Mouse (Mus musculus): ENCODE measurements around the gene Mical2. TPM values are rescaled to one million over a fixed set of nuclear protein-coding genes. Genes with fewer than 3 reads are reported as not detected.

Mical2 gene
- polyA plus RNA-seq, 1 experiment from 2014 or later, result 1.9 TPM

DNA sequence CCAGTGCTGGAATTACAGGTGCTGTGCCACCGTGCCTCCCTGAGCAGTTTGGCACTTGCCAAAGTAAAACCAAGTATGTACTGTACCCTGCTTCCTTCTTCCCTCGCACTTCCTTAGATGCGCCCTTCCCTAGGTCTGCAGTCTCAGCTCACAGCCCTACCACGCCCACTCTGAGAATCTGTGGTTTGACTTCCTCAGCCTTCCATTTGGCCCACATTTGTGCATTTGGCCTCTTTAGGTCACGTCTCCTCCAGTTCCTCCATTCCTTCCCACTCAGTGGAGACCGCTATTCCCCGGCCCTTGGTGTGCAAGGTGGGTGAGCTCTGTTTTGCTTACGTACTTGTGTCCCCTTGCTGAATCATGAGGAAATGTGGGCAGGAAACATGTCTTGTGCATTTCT lies 59.9 kb downstream of the Mical2 start:
- Histone ChIP-seq H3K4me3 (ENCODE audit: low read depth, low read length) (no peak overlapping the region), H3K27me3 (ENCODE audit: control insufficient read depth, insufficient read depth, low read length) (no peaks in the 10 kb centered on the region), H3K27ac (ENCODE audit: low read depth, low read length) (no peak overlapping the region), H3K9ac (ENCODE audit: low read length) (no peak overlapping the region), H3K9me3 (ENCODE audit: control insufficient read depth, low read length) (no peaks in the 10 kb centered on the region), H3K4me2 (ENCODE audit: low read depth, low read length, severe bottlenecking) (no peak overlapping the region), H3K4me1 (replicated peaks; ENCODE audit: control insufficient read depth, insufficient read depth, low read length) (no peaks in the 10 kb centered on the region), H3K36me3 (ENCODE audit: control insufficient read depth, insufficient read depth, low read length) (no peaks in the 10 kb centered on the region)
- 96% methylated on average over 8 of the region's 8 CpGs for WGBS
- ATAC-seq (replicated peaks; ENCODE audit: low FRiP score) (no peak), DNase-seq (ENCODE audit: low spot score) (no peak)

DNA sequence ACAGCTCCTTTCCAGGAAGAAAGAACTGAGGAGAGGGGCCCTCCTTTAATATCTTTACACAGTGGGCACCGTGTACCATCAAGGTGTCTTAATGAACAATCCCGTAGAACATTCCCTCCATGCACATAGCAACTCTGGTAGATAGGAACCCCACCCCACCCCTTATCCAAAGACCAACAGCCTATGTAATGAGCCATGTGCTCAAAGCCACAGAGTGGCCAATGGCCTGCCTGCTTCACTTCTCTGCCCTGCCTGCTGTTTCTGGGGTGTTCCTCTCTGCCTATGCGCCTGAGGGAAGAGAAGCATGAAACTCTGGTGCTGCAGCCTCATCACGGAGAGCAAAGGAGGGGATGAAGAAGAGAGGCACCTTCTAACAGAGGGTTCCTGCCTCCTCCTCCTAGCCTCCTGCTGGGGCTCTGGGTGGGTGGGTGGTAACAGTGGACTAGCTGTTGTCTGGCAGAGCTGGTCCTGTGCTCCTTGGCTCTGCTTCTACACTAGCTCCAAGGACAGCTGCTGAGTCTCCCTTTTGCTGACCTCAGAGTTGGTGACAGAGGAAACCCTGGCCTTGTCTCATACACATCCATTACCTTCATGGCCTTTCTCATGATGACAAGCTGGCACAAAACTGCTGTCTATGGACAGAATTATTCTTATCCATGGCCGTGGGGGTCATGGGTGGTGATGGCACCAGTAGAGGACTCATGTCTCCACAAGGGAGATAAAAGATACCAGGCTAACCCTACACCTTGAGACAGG lies 62.9 kb downstream of the Mical2 start:
- no peaks in the 10 kb centered on the region for H3K27me3 ChIP-seq (ENCODE audit: control insufficient read depth, insufficient read depth, low read length)
- 95% methylated on average over 5 of the region's 5 CpGs for WGBS
- H3K36me3 ChIP-seq (ENCODE audit: control insufficient read depth, insufficient read depth, low read length), result no peaks in the 10 kb centered on the region
- no peaks in the 10 kb centered on the region for H3K9me3 ChIP-seq (ENCODE audit: control insufficient read depth, low read length)
- H3K9ac ChIP-seq (ENCODE audit: low read length), result no peak overlapping the region
- no peak overlapping the region for H3K27ac ChIP-seq (ENCODE audit: low read depth, low read length)
- DNase-seq (ENCODE audit: low spot score) (no peak), ATAC-seq (replicated peaks; ENCODE audit: low FRiP score) (no peak)
- no peak overlapping the region for H3K4me2 ChIP-seq (ENCODE audit: low read depth, low read length, severe bottlenecking)
- H3K4me1 ChIP-seq (replicated peaks; ENCODE audit: control insufficient read depth, insufficient read depth, low read length), result no peaks in the 10 kb centered on the region
- no peak overlapping the region for H3K4me3 ChIP-seq (ENCODE audit: low read depth, low read length)

DNA sequence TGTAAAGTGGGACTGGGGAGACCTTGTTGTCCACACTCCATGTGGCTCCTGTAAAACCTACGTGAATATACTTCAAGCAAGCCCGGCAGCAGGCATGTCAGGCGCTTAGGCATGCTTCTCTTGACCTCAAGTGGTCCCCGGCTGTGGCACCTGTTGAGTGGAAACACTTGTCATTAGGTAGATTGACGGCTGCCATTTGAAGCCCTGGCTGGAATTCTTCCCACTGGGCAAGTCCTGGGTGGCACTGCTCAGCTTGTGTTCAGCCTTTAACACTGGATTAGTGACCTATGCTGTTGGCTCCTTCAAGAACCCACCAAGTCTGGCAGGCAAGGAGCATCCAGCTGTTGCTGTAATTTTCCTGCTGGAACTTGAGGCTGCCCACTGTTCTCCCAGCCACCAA lies 63.9 kb downstream of the Mical2 start:
- Histone ChIP-seq H3K4me1 (replicated peaks; ENCODE audit: control insufficient read depth, insufficient read depth, low read length) (no peaks in the 10 kb centered on the region), H3K27me3 (ENCODE audit: control insufficient read depth, insufficient read depth, low read length) (no peaks in the 10 kb centered on the region), H3K9ac (ENCODE audit: low read length) (no peak overlapping the region), H3K27ac (ENCODE audit: low read depth, low read length) (no peak overlapping the region), H3K9me3 (ENCODE audit: control insufficient read depth, low read length) (no peaks in the 10 kb centered on the region), H3K4me3 (ENCODE audit: low read depth, low read length) (no peak overlapping the region), H3K36me3 (ENCODE audit: control insufficient read depth, insufficient read depth, low read length) (no peaks in the 10 kb centered on the region), H3K4me2 (ENCODE audit: low read depth, low read length, severe bottlenecking) (no peak overlapping the region)
- DNase-seq (ENCODE audit: low spot score), result no peak
- no peak for ATAC-seq (replicated peaks; ENCODE audit: low FRiP score)
- WGBS, result 67% methylated on average over 5 of the region's 5 CpGs

DNA sequence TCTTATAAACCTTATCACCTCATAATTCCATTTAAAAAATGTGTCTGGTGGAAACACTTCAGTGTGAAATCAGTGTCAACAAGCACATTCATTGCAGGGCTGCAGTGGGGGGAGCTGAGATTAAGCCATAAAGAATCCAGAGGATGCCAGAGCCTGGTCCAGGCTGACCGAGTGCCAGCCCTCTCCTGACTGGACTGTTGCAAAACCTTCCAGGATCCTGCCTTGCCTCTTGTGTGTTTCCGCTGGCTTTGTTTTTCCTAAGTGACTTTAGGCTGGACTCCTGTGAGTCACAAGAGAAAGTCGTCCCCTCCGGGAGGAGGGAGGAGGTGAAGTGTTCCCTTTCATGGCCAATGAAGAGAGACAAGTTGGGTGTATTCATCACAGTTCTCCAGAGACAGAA lies 64.3 kb downstream of the Mical2 start:
- WGBS, result 62% methylated on average over 4 of the region's 4 CpGs
- DNase-seq (ENCODE audit: low spot score), result no peak
- Histone ChIP-seq H3K27ac (ENCODE audit: low read depth, low read length) (no peak overlapping the region), H3K4me1 (replicated peaks; ENCODE audit: control insufficient read depth, insufficient read depth, low read length) (no peaks in the 10 kb centered on the region), H3K4me3 (ENCODE audit: low read depth, low read length) (no peak overlapping the region), H3K9me3 (ENCODE audit: control insufficient read depth, low read length) (no peaks in the 10 kb centered on the region), H3K27me3 (ENCODE audit: control insufficient read depth, insufficient read depth, low read length) (no peaks in the 10 kb centered on the region), H3K9ac (ENCODE audit: low read length) (no peak overlapping the region), H3K4me2 (ENCODE audit: low read depth, low read length, severe bottlenecking) (no peak overlapping the region), H3K36me3 (ENCODE audit: control insufficient read depth, insufficient read depth, low read length) (no peaks in the 10 kb centered on the region)
- no peak for ATAC-seq (replicated peaks; ENCODE audit: low FRiP score)

DNA sequence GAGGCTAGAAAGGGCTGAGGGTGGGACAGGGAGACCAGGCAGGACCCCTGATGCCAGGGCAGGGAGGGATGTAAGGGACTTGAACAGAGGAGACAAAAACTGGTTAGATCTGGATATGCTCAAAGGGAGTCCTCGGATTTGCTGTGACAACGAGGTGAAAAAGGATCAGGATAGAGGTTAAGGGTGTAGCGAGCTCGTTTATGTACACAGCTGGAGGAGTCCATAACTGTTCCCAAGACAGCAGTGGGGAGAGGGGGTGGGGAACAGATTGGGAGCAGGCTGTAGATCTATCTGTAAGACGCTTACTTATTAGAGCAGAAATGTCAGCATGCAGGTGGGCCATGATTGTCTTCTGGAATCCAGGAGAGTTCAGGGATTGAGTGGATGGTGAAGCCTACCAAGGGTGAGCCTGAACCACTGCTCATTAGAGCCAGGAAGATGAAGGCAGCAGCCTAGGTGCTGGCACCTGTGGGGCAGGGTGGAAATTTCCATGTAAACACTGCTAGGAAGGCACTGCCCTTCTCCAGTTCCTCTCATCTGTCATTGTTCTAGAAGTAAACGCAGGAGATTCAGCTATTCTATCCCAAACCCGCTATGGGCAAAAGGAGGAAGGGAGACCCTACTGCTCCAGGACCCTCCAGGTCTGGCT lies 67.9 kb downstream of the Mical2 start:
- no peak overlapping the region for H3K27ac ChIP-seq (ENCODE audit: low read depth, low read length)
- no peaks in the 10 kb centered on the region for H3K4me1 ChIP-seq (replicated peaks; ENCODE audit: control insufficient read depth, insufficient read depth, low read length)
- no peak overlapping the region for H3K4me2 ChIP-seq (ENCODE audit: low read depth, low read length, severe bottlenecking)
- no peak overlapping the region for H3K9ac ChIP-seq (ENCODE audit: low read length)
- no peak overlapping the region for H3K4me3 ChIP-seq (ENCODE audit: low read depth, low read length)
- H3K27me3 ChIP-seq (ENCODE audit: control insufficient read depth, insufficient read depth, low read length), result no peaks in the 10 kb centered on the region
- ATAC-seq (replicated peaks; ENCODE audit: low FRiP score), result no peak
- whole genome bisulfite sequencing, result 70% methylated on average over 7 of the region's 7 CpGs
- H3K9me3 ChIP-seq (ENCODE audit: control insufficient read depth, low read length), result no peaks in the 10 kb centered on the region
- no peaks in the 10 kb centered on the region for H3K36me3 ChIP-seq (ENCODE audit: control insufficient read depth, insufficient read depth, low read length)
- DNase-seq (ENCODE audit: low spot score), result no peak

DNA sequence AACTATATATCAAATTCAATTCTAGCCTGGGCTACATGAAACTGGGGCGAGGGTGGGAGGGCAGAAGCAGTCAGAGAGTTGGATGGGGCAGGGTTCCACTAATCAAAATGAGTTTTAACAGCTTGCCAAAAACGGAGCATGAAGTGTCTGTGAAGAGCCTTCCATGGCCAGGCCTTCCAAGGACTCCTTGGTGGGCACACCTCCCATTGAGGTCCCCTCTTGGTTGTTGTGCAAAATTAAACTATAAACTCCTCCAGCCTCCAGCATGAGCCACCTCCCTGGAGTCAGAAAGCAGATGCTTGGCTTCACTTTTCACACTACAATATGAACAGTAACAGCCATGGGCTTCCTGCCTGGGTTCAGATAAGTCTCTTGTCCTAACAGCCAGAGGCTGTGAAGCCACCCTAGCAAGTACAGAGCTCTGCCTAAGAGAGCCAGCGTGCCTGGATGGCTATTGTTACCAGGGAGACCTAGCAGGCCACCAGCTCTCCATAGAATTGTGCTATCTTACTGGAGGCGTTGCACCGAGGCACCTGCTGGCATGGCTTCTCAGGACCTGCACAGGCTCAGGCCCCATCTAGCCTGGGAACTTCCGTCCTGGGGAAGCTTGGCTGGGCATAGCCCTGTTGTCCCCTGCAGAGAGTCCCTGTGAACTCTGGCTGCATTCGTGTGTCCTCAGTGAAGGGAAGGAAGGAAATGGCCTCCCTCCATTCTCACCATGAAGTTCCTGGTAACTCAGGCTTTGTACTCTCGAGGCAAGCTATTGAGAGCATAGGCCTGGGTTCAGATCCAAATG lies 70.0 kb downstream of the Mical2 start:
- ATAC-seq (replicated peaks; ENCODE audit: low FRiP score), result no peak
- H3K9me3 ChIP-seq (ENCODE audit: control insufficient read depth, low read length), result no peaks in the 10 kb centered on the region
- H3K9ac ChIP-seq (ENCODE audit: low read length), result no peak overlapping the region
- H3K27ac ChIP-seq (ENCODE audit: low read depth, low read length), result no peak overlapping the region
- H3K4me1 ChIP-seq (replicated peaks; ENCODE audit: control insufficient read depth, insufficient read depth, low read length), result no peaks in the 10 kb centered on the region
- no peaks in the 10 kb centered on the region for H3K27me3 ChIP-seq (ENCODE audit: control insufficient read depth, insufficient read depth, low read length)
- DNase-seq (ENCODE audit: low spot score), result no peak
- no peak overlapping the region for H3K4me2 ChIP-seq (ENCODE audit: low read depth, low read length, severe bottlenecking)
- H3K4me3 ChIP-seq (ENCODE audit: low read depth, low read length), result no peak overlapping the region
- H3K36me3 ChIP-seq (ENCODE audit: control insufficient read depth, insufficient read depth, low read length), result no peaks in the 10 kb centered on the region
- WGBS, result 63% methylated on average over 8 of the region's 8 CpGs

DNA sequence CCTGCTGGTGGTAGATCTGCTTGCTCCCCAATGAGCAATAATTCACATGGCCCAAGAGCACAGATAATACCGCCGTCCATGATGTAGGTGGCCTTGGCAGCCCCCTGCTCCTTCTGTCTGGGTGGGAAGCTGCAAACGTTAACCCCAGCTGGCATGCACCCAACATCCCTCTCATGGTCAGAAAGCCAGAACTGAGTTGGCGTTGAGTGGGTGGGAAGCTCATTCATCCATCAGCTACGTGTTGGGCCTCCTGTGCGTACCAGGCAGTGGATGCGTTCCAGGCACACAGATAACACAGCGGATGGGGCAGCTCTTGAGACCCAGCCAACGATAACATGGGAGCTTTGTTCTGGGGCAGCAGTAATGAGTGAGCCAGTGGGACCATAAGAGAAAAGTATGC lies 72.4 kb downstream of the Mical2 start:
- Histone ChIP-seq H3K4me3 (ENCODE audit: low read depth, low read length) (no peak overlapping the region), H3K27ac (ENCODE audit: low read depth, low read length) (no peak overlapping the region), H3K36me3 (ENCODE audit: control insufficient read depth, insufficient read depth, low read length) (no peaks in the 10 kb centered on the region), H3K4me2 (ENCODE audit: low read depth, low read length, severe bottlenecking) (no peak overlapping the region), H3K27me3 (ENCODE audit: control insufficient read depth, insufficient read depth, low read length) (no peaks in the 10 kb centered on the region), H3K9ac (ENCODE audit: low read length) (no peak overlapping the region), H3K4me1 (replicated peaks; ENCODE audit: control insufficient read depth, insufficient read depth, low read length) (no peaks in the 10 kb centered on the region), H3K9me3 (ENCODE audit: control insufficient read depth, low read length) (no peaks in the 10 kb centered on the region)
- no peak for ATAC-seq (replicated peaks; ENCODE audit: low FRiP score)
- DNase-seq (ENCODE audit: low spot score), result no peak
- 93% methylated on average over 9 of the region's 9 CpGs for WGBS

DNA sequence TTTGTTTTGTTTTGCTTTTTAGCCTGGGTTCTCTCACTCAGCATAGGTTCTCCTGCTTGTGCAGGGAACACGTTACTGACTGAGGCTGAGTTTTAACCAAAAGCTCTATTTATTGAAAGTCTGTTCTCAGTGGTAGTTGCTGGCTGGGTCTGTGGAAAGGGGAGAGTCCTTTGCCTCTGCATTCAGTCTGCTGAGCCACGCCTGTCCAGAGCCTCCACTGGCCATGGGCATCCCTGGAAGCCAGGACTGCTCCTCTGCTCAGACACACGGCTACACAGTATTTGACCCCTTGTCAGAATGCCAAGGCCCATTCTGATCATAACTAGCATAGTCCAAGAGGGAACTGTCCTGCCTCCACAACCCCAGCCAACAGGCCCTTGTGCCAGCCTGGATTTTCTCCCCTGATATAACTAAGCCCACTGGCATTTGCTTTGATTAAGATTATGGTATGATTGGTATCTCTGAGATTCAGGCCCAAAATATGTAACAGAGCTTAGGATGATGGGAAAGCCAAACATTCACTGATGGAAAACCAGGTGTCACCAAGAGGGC lies 73.3 kb downstream of the Mical2 start:
- DNase-seq (ENCODE audit: low spot score), result no peak
- Histone ChIP-seq H3K4me3 (ENCODE audit: low read depth, low read length) (no peak overlapping the region), H3K9ac (ENCODE audit: low read length) (no peak overlapping the region), H3K4me1 (replicated peaks; ENCODE audit: control insufficient read depth, insufficient read depth, low read length) (no peaks in the 10 kb centered on the region), H3K36me3 (ENCODE audit: control insufficient read depth, insufficient read depth, low read length) (no peaks in the 10 kb centered on the region), H3K9me3 (ENCODE audit: control insufficient read depth, low read length) (no peaks in the 10 kb centered on the region), H3K27me3 (ENCODE audit: control insufficient read depth, insufficient read depth, low read length) (no peaks in the 10 kb centered on the region), H3K27ac (ENCODE audit: low read depth, low read length) (no peak overlapping the region), H3K4me2 (ENCODE audit: low read depth, low read length, severe bottlenecking) (no peak overlapping the region)
- WGBS, result 85% methylated on average over 3 of the region's 3 CpGs
- no peak for ATAC-seq (replicated peaks; ENCODE audit: low FRiP score)

All from forebrain, embryonic 11.5 days (tissue).